Mouse (Mus musculus): ENCODE measurements around the gene Abcb11. TPM values are rescaled to one million over a fixed set of nuclear protein-coding genes. Genes with fewer than 3 reads are reported as not detected.
"Not testable (repeated sequence)": the region's sequence is repeated elsewhere in the genome, so short reads cannot be mapped to it uniquely, and the experiment has no call there.

The Abcb11 gene
- polyA plus RNA-seq, 1 experiment from 2014 or later: 0.13 TPM

DNA sequence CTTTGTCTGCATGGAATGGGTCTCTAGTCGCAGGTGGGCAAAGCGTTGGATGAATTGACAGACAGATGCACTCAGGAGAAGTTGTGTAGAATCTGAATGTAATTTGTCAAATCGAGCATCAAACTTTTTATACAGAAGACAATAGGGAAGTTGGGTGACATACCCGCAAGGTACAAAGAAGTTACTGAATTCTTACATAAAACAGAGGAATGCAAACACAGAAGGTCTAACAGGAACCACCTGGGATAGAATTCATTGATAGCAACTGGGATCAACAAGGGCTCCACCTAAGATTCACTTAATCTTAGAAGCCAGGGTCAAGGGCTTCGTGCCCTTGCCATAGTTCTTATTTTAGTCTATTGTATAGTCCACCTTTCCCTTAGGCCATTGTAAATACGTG is 41.8 kb downstream of the Abcb11 start:
- not testable (repeated sequence) for H3K27me3 ChIP-seq (ENCODE audit: control insufficient read depth, insufficient read depth, low read length); H3K36me3 ChIP-seq (ENCODE audit: control insufficient read depth, insufficient read depth); H3K4me1 ChIP-seq (ENCODE audit: control insufficient read depth, insufficient read depth, low read length); H3K4me2 ChIP-seq (ENCODE audit: low read depth, low read length); H3K9me3 ChIP-seq (replicated peaks; ENCODE audit: control insufficient read depth, low read length); H3K4me3 ChIP-seq (ENCODE audit: low read length); H3K9ac ChIP-seq (ENCODE audit: low read length); H3K27ac ChIP-seq (ENCODE audit: low read length); ATAC-seq (replicated peaks; ENCODE audit: extremely low read depth, insufficient read depth, low FRiP score)
- 84% methylated on average over 5 of the region's 6 CpGs for WGBS

- no peak overlapping the region for H3K9ac ChIP-seq (ENCODE audit: low read length)
- H3K36me3 ChIP-seq (ENCODE audit: control insufficient read depth, insufficient read depth): no peaks in the 10 kb centered on the region
- H3K27ac ChIP-seq (ENCODE audit: low read length): no peak overlapping the region
- no peaks in the 10 kb centered on the region for H3K9me3 ChIP-seq (replicated peaks; ENCODE audit: control insufficient read depth, low read length)
- no peaks in the 10 kb centered on the region for H3K4me1 ChIP-seq (ENCODE audit: control insufficient read depth, insufficient read depth, low read length)
- no peak for ATAC-seq (replicated peaks; ENCODE audit: extremely low read depth, insufficient read depth, low FRiP score)
- no peak overlapping the region for H3K4me3 ChIP-seq (ENCODE audit: low read length)
- no peak overlapping the region for H3K4me2 ChIP-seq (ENCODE audit: low read depth, low read length)
- H3K27me3 ChIP-seq (ENCODE audit: control insufficient read depth, insufficient read depth, low read length): no peaks in the 10 kb centered on the region
Measured at GRCm38 (mm10) chr2:69294508-69294907, 47.9 kb downstream of the Abcb11 start.

- H3K36me3 ChIP-seq (ENCODE audit: control insufficient read depth, insufficient read depth): no peaks in the 10 kb centered on the region
- ATAC-seq (replicated peaks; ENCODE audit: extremely low read depth, insufficient read depth, low FRiP score): peak; percentile 55; the same call in 1 of the 2 replicates
- WGBS: 26% methylated on average over 5 of the region's 5 CpGs
Measured at GRCm38 (mm10) chr2:69288989-69289388, 53.4 kb downstream of the Abcb11 start.

GRCm38 (mm10) chr2:69275875-69276274 is 66.5 kb downstream of the Abcb11 start:
- Histone ChIP-seq H3K27ac (ENCODE audit: low read length) (no peak overlapping the region), H3K9me3 (replicated peaks; ENCODE audit: control insufficient read depth, low read length) (no peaks in the 10 kb centered on the region), H3K4me2 (ENCODE audit: low read depth, low read length) (no peak overlapping the region), H3K4me1 (ENCODE audit: control insufficient read depth, insufficient read depth, low read length) (no peaks in the 10 kb centered on the region), H3K27me3 (ENCODE audit: control insufficient read depth, insufficient read depth, low read length) (no peaks in the 10 kb centered on the region), H3K36me3 (ENCODE audit: control insufficient read depth, insufficient read depth) (no peaks in the 10 kb centered on the region), H3K4me3 (ENCODE audit: low read length) (no peak overlapping the region), H3K9ac (ENCODE audit: low read length) (no peak overlapping the region)
- no peak for ATAC-seq (replicated peaks; ENCODE audit: extremely low read depth, insufficient read depth, low FRiP score)
- 0% methylated on average over 1 of the region's 1 CpGs for whole genome bisulfite sequencing

More at GRCm38 (mm10) chr2:69288989-69289388, 53.4 kb downstream of the Abcb11 start:
- H3K27ac ChIP-seq (ENCODE audit: low read length): no peak overlapping the region
- H3K4me2 ChIP-seq (ENCODE audit: low read depth, low read length): no peak overlapping the region
- no peaks in the 10 kb centered on the region for H3K9me3 ChIP-seq (replicated peaks; ENCODE audit: control insufficient read depth, low read length)
- no peaks in the 10 kb centered on the region for H3K27me3 ChIP-seq (ENCODE audit: control insufficient read depth, insufficient read depth, low read length)
- H3K9ac ChIP-seq (ENCODE audit: low read length): no peak overlapping the region
- peaks cover 5% of the 10 kb centered on the region; the same call in 1 of the 2 replicates for H3K4me1 ChIP-seq (ENCODE audit: control insufficient read depth, insufficient read depth, low read length)
- no peak overlapping the region for H3K4me3 ChIP-seq (ENCODE audit: low read length)

DNA sequence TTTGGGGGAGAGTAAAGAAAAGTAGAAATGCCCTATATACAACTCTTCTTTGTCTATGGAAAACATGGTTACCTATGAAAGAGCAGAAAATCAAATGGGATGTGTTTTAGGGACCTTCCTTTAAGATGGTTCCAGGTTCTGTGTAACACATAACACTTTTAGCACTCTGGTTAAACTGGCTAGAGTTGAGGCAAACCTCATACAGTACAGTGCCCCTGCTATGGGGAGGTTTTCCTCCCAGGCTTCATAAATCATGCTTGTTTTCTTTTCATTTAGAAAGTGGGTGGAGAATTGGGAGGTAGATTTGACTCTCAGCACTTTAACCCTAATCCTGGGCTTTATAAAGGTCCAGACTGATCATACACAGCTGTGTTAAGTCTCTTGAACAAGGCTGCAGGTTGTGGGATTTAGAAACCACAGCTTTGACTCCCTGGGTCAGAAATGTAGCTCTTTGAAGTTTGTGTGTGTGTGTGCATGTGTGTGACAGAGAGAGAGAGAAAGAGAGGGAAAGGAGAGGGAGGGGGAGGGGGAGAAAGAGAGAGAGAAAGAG is 78.3 kb downstream of the Abcb11 start:
- no peak overlapping the region for H3K4me2 ChIP-seq (ENCODE audit: low read depth, low read length)
- H3K9me3 ChIP-seq (replicated peaks; ENCODE audit: control insufficient read depth, low read length): no peaks in the 10 kb centered on the region
- no peak overlapping the region for H3K9ac ChIP-seq (ENCODE audit: low read length)
- no peak for ATAC-seq (replicated peaks; ENCODE audit: extremely low read depth, insufficient read depth, low FRiP score)
- no peaks in the 10 kb centered on the region for H3K4me1 ChIP-seq (ENCODE audit: control insufficient read depth, insufficient read depth, low read length)
- no peak overlapping the region for H3K27ac ChIP-seq (ENCODE audit: low read length)
- no peaks in the 10 kb centered on the region for H3K36me3 ChIP-seq (ENCODE audit: control insufficient read depth, insufficient read depth)
- H3K4me3 ChIP-seq (ENCODE audit: low read length): no peak overlapping the region
- no peaks in the 10 kb centered on the region for H3K27me3 ChIP-seq (ENCODE audit: control insufficient read depth, insufficient read depth, low read length)

- H3K4me3 ChIP-seq (ENCODE audit: low read length): no peak overlapping the region
- no peak for ATAC-seq (replicated peaks; ENCODE audit: extremely low read depth, insufficient read depth, low FRiP score)
- H3K27ac ChIP-seq (ENCODE audit: low read length): no peak overlapping the region
- no peaks in the 10 kb centered on the region for H3K27me3 ChIP-seq (ENCODE audit: control insufficient read depth, insufficient read depth, low read length)
- 58% methylated on average over 16 of the region's 16 CpGs for WGBS
- H3K4me1 ChIP-seq (ENCODE audit: control insufficient read depth, insufficient read depth, low read length): no peaks in the 10 kb centered on the region
- H3K36me3 ChIP-seq (ENCODE audit: control insufficient read depth, insufficient read depth): no peaks in the 10 kb centered on the region
- H3K9ac ChIP-seq (ENCODE audit: low read length): no peak overlapping the region
- no peaks in the 10 kb centered on the region for H3K9me3 ChIP-seq (replicated peaks; ENCODE audit: control insufficient read depth, low read length)
- H3K4me2 ChIP-seq (ENCODE audit: low read depth, low read length): no peak overlapping the region
Measured at GRCm38 (mm10) chr2:69248221-69248755, 94.1 kb downstream of the Abcb11 start.

- ATAC-seq (replicated peaks; ENCODE audit: extremely low read depth, insufficient read depth, low FRiP score): no peak
- WGBS: 92% methylated on average over 1 of the region's 1 CpGs
- no peak overlapping the region for H3K9ac ChIP-seq (ENCODE audit: low read length)
Measured at GRCm38 (mm10) chr2:69247081-69247480, 95.3 kb downstream of the Abcb11 start.

DNA sequence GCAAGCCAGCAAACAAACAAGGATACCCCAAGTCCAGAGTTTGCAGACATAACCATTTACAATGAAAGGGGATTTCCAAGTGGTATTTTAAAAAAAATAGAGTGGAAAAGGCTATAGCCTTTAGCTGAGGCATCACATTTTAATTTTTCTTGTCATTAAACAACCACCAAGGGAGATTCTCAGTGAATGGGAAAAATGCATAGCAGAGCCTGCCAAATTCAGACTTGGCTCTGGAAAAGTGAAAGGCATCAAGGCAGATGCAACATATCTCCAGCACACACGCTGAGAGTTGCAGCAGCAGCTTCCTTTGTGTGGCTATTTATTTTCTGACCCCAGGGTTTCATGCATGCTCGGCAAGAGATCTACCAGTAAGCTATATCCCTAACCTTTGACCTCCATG is 97.5 kb downstream of the Abcb11 start:
- Histone ChIP-seq H3K27me3 (ENCODE audit: control insufficient read depth, insufficient read depth, low read length) (no peaks in the 10 kb centered on the region), H3K4me1 (ENCODE audit: control insufficient read depth, insufficient read depth, low read length) (no peaks in the 10 kb centered on the region), H3K4me2 (ENCODE audit: low read depth, low read length) (no peak overlapping the region), H3K27ac (ENCODE audit: low read length) (no peak overlapping the region), H3K36me3 (ENCODE audit: control insufficient read depth, insufficient read depth) (no peaks in the 10 kb centered on the region), H3K4me3 (ENCODE audit: low read length) (no peak overlapping the region), H3K9ac (ENCODE audit: low read length) (no peak overlapping the region), H3K9me3 (replicated peaks; ENCODE audit: control insufficient read depth, low read length) (no peaks in the 10 kb centered on the region)
- no peak for ATAC-seq (replicated peaks; ENCODE audit: extremely low read depth, insufficient read depth, low FRiP score)
- 41% methylated on average over 2 of the region's 2 CpGs for WGBS

More at GRCm38 (mm10) chr2:69247081-69247480, 95.3 kb downstream of the Abcb11 start:
- Histone ChIP-seq H3K36me3 (ENCODE audit: control insufficient read depth, insufficient read depth) (no peaks in the 10 kb centered on the region), H3K27ac (ENCODE audit: low read length) (no peak overlapping the region), H3K4me1 (ENCODE audit: control insufficient read depth, insufficient read depth, low read length) (no peaks in the 10 kb centered on the region), H3K27me3 (ENCODE audit: control insufficient read depth, insufficient read depth, low read length) (no peaks in the 10 kb centered on the region), H3K9me3 (replicated peaks; ENCODE audit: control insufficient read depth, low read length) (no peaks in the 10 kb centered on the region), H3K4me2 (ENCODE audit: low read depth, low read length) (no peak overlapping the region), H3K4me3 (ENCODE audit: low read length) (no peak overlapping the region)

DNA sequence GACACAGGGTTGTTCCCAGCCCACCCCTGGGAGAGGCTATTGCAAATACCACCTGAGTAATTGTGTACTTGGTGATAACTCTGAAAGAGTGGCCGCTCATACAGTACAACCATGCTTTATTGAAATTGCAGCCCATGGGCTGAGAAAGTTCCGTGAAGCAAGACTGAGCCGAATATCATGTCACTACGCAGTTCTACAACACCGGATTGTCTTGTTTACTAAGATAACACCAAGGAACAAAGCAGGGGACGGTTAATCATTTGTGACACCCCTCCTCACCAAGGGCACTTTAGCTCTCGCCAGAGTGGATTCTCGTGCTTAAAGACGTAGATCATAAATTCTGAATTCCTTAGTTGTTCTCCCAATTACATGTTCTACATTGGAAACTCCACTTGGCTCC is 103.1 kb downstream of the Abcb11 start:
- ATAC-seq (replicated peaks; ENCODE audit: extremely low read depth, insufficient read depth, low FRiP score): no peak
- no peak overlapping the region for H3K4me2 ChIP-seq (ENCODE audit: low read depth, low read length)

More for the DNA sequence above, 103.1 kb downstream of the Abcb11 start:
- Histone ChIP-seq H3K27ac (ENCODE audit: low read length) (no peak overlapping the region), H3K36me3 (ENCODE audit: control insufficient read depth, insufficient read depth) (no peaks in the 10 kb centered on the region), H3K4me1 (ENCODE audit: control insufficient read depth, insufficient read depth, low read length) (no peaks in the 10 kb centered on the region), H3K4me3 (ENCODE audit: low read length) (no peak overlapping the region), H3K9me3 (replicated peaks; ENCODE audit: control insufficient read depth, low read length) (no peaks in the 10 kb centered on the region), H3K9ac (ENCODE audit: low read length) (no peak overlapping the region), H3K27me3 (ENCODE audit: control insufficient read depth, insufficient read depth, low read length) (no peaks in the 10 kb centered on the region)
- WGBS: 81% methylated on average over 9 of the region's 9 CpGs

All from heart, embryonic 16.5 days (tissue).